Mouse (Mus musculus) midbrain, embryonic 14.5 days (tissue): ENCODE data around the gene Gm9918. TPM values are rescaled to one million over a fixed set of nuclear protein-coding genes. Genes with fewer than 3 reads are reported as not detected.

Source experiments
- ATAC-seq: fragments of 200-750 bp; cut with Nextera tagmentation; 2 replicates; pipeline ENCODE4 v1.8.0; 2017; ENCODE audit warnings: moderate number of reproducible peaks, moderate library complexity; ENCODE audit not compliant: low FRiP score, low TSS enrichment
- DNase-seq: peaks from one replicate; pipeline ENCODE4 v3.0.0-alpha.2; 2015
- H3K27ac ChIP-seq: fragments of 300-500 bp; sonication (generic); replicated peaks from 2 replicates; pipeline ENCODE4 v1.5.1; 2014; ENCODE audit warnings: mild to moderate bottlenecking, low read depth, low read length, moderate library complexity
- H3K27me3 ChIP-seq: fragments of 300-500 bp; sonication (generic); 2 replicates; pipeline ENCODE4 v1.6.1; 2014; ENCODE audit warnings: low read length, control low read depth, mixed read lengths; ENCODE audit not compliant: control insufficient read depth, insufficient read depth
- H3K36me3 ChIP-seq: fragments of 300-500 bp; sonication (generic); 2 replicates; pipeline ENCODE4 v1.6.1; 2014; ENCODE audit warnings: low read length, control low read depth; ENCODE audit not compliant: control insufficient read depth, insufficient read depth
- H3K4me1 ChIP-seq: fragments of 300-500 bp; sonication (generic); 2 replicates; pipeline ENCODE4 v1.6.1; 2014; ENCODE audit warnings: mild to moderate bottlenecking, antibody characterized with exemption, low read length, control low read depth; ENCODE audit not compliant: control insufficient read depth, insufficient read depth
- H3K4me2 ChIP-seq: fragments of 300-500 bp; sonication (generic); 2 replicates; pipeline ENCODE4 v1.6.1; 2014; ENCODE audit warnings: mild to moderate bottlenecking, low read length, moderate library complexity
- H3K4me3 ChIP-seq: fragments of 300-500 bp; sonication (generic); replicated peaks from 2 replicates; pipeline ENCODE4 v1.5.1; 2014; ENCODE audit warnings: low read depth, low read length
- H3K9ac ChIP-seq: fragments of 300-500 bp; sonication (generic); replicated peaks from 2 replicates; pipeline ENCODE4 v1.6.1; 2014; ENCODE audit warnings: mild to moderate bottlenecking, low read length, moderate library complexity
- H3K9me3 ChIP-seq: fragments of 300-500 bp; sonication (generic); 2 replicates; pipeline ENCODE4 v1.6.1; 2016; ENCODE audit warnings: low read length, control low read depth, mixed read lengths; ENCODE audit not compliant: control insufficient read depth
- WGBS: fragments of 180-500 bp; shearing (Covaris S2); extraction: QIAGEN DNeasy Blood & Tissue Kit; methylation state at CpG from one replicate; pipeline ENCODE4 v1.1.7; 2014; 5-methylcytosine and 5-hydroxymethylcytosine counted together
- polyA plus RNA-seq: library from polyadenylated mRNA; unstranded; fragments of >200 nt; fragmentation: Nextera tagmentation; extraction: Ambion mirVana; gene quantifications from 2 replicates; pipeline ENCODE4 v1.2.1, GENCODE M21; 2014

Gm9918 gene
- polyA plus RNA-seq, 1 experiment from 2014 or later = not detected

GRCm38 (mm10) chr15:102308717-102309116, 38.4 kb downstream of the Gm9918 start:
- WGBS = 92% methylated on average over 9 of the region's 9 CpGs
- Histone ChIP-seq H3K9ac (no peak overlapping the region), H3K36me3 (peaks cover 27% of the 10 kb centered on the region), H3K27ac (no peak overlapping the region), H3K27me3 (no peaks in the 10 kb centered on the region), H3K4me1 (no peaks in the 10 kb centered on the region), H3K9me3 (no peaks in the 10 kb centered on the region), H3K4me2 (no peak overlapping the region), H3K4me3 (no peak overlapping the region)
- ATAC-seq (no peak), DNase-seq (no peak)

DNA sequence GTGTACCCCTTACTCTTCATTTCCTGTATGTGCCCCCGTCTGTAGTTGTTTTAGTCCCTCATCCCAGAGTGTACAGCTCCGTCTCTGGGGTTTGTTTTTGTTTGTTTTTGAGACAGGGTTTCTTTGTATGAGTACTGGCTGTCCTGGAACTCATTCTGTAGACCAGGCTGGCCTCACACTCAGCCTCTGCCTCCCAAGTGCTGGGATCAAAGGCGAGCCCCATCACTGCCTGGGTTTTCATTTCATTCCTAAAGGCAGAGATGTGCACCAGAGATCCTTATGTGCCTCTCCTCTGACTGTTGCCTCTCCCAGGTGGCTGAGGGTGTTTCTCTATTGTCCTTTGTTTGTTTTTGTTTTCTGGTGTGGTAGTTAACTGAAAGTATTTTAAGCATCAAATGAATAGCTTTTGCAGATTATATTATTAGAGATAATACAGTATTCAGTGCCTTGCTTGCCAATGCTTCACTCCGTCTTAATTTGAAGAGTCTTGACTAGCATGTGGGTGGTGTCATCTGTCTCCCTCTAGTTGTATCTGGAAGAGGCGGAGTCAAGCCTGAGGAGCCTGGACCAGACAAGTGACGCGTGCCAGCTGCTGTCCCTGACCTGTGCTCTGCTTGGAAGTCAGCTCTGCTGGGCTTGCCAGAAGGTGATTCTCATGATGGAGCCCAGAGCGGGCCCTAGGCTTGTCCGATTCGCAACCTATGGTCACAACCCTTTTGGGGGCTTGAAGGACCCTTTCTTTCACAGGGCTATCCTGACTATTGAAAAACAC, 39.9 kb downstream of the Gm9918 start:
- no peak overlapping the region for H3K9ac ChIP-seq
- ATAC-seq (no peak), DNase-seq (no peak)
- no peaks in the 10 kb centered on the region for H3K9me3 ChIP-seq
- no peak overlapping the region for H3K4me2 ChIP-seq
- no peak overlapping the region for H3K27ac ChIP-seq
- WGBS = 93% methylated on average over 10 of the region's 10 CpGs
- H3K4me1 ChIP-seq = no peaks in the 10 kb centered on the region
- no peak overlapping the region for H3K4me3 ChIP-seq
- H3K36me3 ChIP-seq = peaks cover 26% of the 10 kb centered on the region
- H3K27me3 ChIP-seq = no peaks in the 10 kb centered on the region

- ATAC-seq (no peak), DNase-seq (no peak)
- H3K9ac ChIP-seq = no peak overlapping the region
- no peak overlapping the region for H3K4me3 ChIP-seq
- peaks cover 18% of the 10 kb centered on the region for H3K36me3 ChIP-seq
- H3K9me3 ChIP-seq = no peaks in the 10 kb centered on the region
- H3K4me1 ChIP-seq = no peaks in the 10 kb centered on the region
- H3K4me2 ChIP-seq = no peak overlapping the region
- H3K27me3 ChIP-seq = no peaks in the 10 kb centered on the region
- no peak overlapping the region for H3K27ac ChIP-seq
Observed at GRCm38 (mm10) chr15:102311489-102311888, 41.1 kb downstream of the Gm9918 start.

- H3K4me2 ChIP-seq = no peak overlapping the region
- no peaks in the 10 kb centered on the region for H3K9me3 ChIP-seq
- no peaks in the 10 kb centered on the region for H3K4me1 ChIP-seq
- ATAC-seq = no peak
- peaks cover 15% of the 10 kb centered on the region; the same call in 1 of the 2 replicates for H3K36me3 ChIP-seq
- H3K4me3 ChIP-seq = no peak overlapping the region
- no peak for DNase-seq
- WGBS = 89% methylated on average over 8 of the region's 8 CpGs
- H3K27me3 ChIP-seq = no peaks in the 10 kb centered on the region
- H3K9ac ChIP-seq = no peak overlapping the region
- no peak overlapping the region for H3K27ac ChIP-seq
Observed at GRCm38 (mm10) chr15:102315292-102315691, 44.9 kb downstream of the Gm9918 start.

GRCm38 (mm10) chr15:102316263-102316662, 45.9 kb downstream of the Gm9918 start:
- Histone ChIP-seq H3K9me3 (no peaks in the 10 kb centered on the region), H3K27me3 (no peaks in the 10 kb centered on the region), H3K9ac (no peak overlapping the region), H3K4me1 (no peaks in the 10 kb centered on the region), H3K4me2 (no peak overlapping the region), H3K4me3 (no peak overlapping the region), H3K27ac (no peak overlapping the region), H3K36me3 (peaks cover 21% of the 10 kb centered on the region; the same call in 1 of the 2 replicates)
- 90% methylated on average over 6 of the region's 6 CpGs for WGBS
- DNase-seq = peak; percentile 84
- no peak for ATAC-seq

Other genes with a start within 250 kb of the Gm9918 start
- 0.35 and 1.3 TPM in 2 replicates for gene Krt18, start 242.4 kb upstream of the Gm9918 start, polyA plus RNA-seq
- gene Eif4b, start 196.8 kb upstream of the Gm9918 start, polyA plus RNA-seq = 76.7 and 98.8 TPM in 2 replicates
- 3.6 and 8.9 TPM in 2 replicates for gene Tns2, start 170.2 kb upstream of the Gm9918 start, polyA plus RNA-seq
- 40.2 and 52.5 TPM in 2 replicates for gene Spryd3, start 134.3 kb upstream of the Gm9918 start, polyA plus RNA-seq
- 1.3 and 1.6 TPM in 2 replicates for gene Igfbp6, start 126.2 kb upstream of the Gm9918 start, polyA plus RNA-seq
- gene Soat2, start 120.0 kb upstream of the Gm9918 start, polyA plus RNA-seq = not detected in 2 replicates
- gene Zfp740, start 67.3 kb upstream of the Gm9918 start, polyA plus RNA-seq = 43.5 and 57.7 TPM in 2 replicates
- 25.9 and 28.1 TPM in 2 replicates for gene Csad, start 65.8 kb upstream of the Gm9918 start, polyA plus RNA-seq
- 0.57 and 0.78 TPM in 2 replicates for gene Itgb7, start 38.6 kb upstream of the Gm9918 start, polyA plus RNA-seq
- 2.3 and 3.6 TPM in 2 replicates for gene Rarg, start 13.0 kb upstream of the Gm9918 start, polyA plus RNA-seq
- gene Mfsd5, start 8.9 kb downstream of the Gm9918 start, polyA plus RNA-seq = 51.9 and 53.3 TPM in 2 replicates
- gene Espl1, start 25.7 kb downstream of the Gm9918 start, polyA plus RNA-seq = 4.9 and 9.1 TPM in 2 replicates
- 562 and 649 TPM in 2 replicates for gene Pfdn5, start 55.6 kb downstream of the Gm9918 start, polyA plus RNA-seq
- 80.4 and 89.0 TPM in 2 replicates for gene Myg1, start 61.1 kb downstream of the Gm9918 start, polyA plus RNA-seq
- gene Aaas, start 80.2 kb downstream of the Gm9918 start, polyA plus RNA-seq = 27.6 and 30.6 TPM in 2 replicates
- 0.21 TPM in 1 of 2 replicates, not detected in the other for gene Sp7, start 96.6 kb downstream of the Gm9918 start, polyA plus RNA-seq
- gene Sp1, start 135.6 kb downstream of the Gm9918 start, polyA plus RNA-seq = 6.0 and 7.4 TPM in 2 replicates
- 0.18 and 0.39 TPM in 2 replicates for gene Amhr2, start 174.8 kb downstream of the Gm9918 start, polyA plus RNA-seq
- gene Prr13, start 188.5 kb downstream of the Gm9918 start, polyA plus RNA-seq = 127 and 133 TPM in 2 replicates
- gene Pcbp2, start 200.0 kb downstream of the Gm9918 start, polyA plus RNA-seq = 187 TPM in 2 replicates
- 9.6 TPM in 1 of 2 replicates, not detected in the other for gene Gm10337, start 233.2 kb downstream of the Gm9918 start, polyA plus RNA-seq
- 44.2 and 47.9 TPM in 2 replicates for gene Map3k12, start 246.5 kb downstream of the Gm9918 start, polyA plus RNA-seq
- 76.3 and 90.7 TPM in 2 replicates for gene Tarbp2, start 247.6 kb downstream of the Gm9918 start, polyA plus RNA-seq